Mouse (Mus musculus): ENCODE results near the gene Il21.

DNA sequence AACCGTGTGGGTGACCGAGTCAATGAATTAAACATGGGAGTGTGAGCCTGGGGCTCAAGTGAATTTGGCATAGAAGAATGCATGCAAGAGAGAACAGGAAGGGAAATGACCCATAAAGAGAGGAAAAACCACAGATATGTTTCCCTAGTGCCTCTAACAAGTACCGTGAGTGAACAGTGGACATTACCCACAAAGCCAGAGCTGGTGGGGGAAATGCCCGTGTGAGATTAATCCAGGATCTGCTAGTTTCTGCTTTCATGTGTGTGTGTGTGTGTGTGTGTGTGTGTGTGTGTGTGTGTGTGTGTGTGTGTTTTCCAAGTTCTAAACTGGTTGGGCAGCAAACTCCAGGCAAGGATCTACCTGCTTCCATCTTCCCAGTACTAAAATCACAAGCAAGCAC is 37.5 kb upstream of the Il21 start:
- no peak for TF ChIP-seq POLR2A (IDR thresholded peaks at IDR 0.05; ENCODE audit: insufficient read length, low read depth)
- no peak for TF ChIP-seq E2F4 (IDR thresholded peaks at IDR 0.05; ENCODE audit: insufficient read depth)
- no peak for TF ChIP-seq POLR2AphosphoS2 (IDR thresholded peaks at IDR 0.05; ENCODE audit: insufficient read length, low read depth)

Measured in myocyte (in vitro differentiated cells).